Mouse (Mus musculus): Measurements from ENCODE around the gene Yaf2.
"Not testable (repeated sequence)": the region's sequence is repeated elsewhere in the genome, so short reads cannot be mapped to it uniquely, and the experiment has no call there.

The Yaf2 gene

DNA sequence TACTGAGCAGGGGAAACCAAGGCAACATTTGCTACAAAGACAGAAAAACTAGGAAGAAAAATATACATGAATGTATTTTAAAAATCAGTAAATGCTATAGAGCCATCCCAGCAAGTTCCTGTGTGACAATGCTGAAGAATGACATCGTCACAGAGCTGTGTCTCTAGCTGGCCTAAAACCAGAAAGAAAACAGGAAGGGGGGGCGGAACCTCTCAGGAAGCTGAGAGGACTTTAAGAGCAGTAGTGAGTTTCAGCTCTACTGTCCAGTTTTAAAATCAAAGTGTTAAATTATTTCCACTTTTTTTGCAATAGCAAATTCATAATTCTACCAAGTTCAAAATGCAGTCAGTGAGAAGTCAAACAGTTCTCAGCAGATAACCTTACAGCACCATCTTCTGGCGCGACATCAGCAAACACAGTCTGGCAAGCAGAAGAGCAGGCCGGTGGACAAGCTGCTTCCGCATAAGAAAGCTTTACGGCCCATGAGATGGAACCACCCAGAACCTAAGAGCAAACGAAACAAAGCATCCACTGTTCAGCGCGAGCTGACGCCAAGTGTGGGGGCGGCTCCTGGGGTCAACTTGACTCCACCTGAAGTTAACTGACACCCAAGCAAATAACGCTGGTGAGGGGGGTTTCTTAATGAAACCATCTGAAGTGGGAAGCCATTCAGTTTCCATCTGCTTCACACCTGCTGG is 85.0 kb downstream of the Yaf2 start:
- no peak for DNase-seq

DNA sequence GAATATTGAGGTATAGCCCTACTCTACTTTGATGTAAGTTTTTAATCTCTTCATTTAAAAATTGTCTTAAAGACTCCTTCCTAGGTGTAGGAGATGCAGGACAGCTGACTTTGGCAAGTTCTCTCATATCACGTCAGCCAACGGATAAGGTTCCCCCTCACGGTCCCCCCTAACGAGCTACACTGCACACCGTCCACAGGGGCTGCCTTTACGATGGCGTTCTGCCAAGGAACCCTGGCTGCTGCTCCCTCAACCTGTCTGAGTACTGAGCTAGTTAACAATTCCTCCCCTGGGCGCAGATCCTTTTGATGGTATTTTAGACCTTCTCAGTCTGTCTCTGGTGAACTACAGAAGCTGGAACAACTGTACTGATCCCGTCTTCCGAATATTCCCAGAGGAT is 93.5 kb downstream of the Yaf2 start:
- DNase-seq: no peak

DNA sequence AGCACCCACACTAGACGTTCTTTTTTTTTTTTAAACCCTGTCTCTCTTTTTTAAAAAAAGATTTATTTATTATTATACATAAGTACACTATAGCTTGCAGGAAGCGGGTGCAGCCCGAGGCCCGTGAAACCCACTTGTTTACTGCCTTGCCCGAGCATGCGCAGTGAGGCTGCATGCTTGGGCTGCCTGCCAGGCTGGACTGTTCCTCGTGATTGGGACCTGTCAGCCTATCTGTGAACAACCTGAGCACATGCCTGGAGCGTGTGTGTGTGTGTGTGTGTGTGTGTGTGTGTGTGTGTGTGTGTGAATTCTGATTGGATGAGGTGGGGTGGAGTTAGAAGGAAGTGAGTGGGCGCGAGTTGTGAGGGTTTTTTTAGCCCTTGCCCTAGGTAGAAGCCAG is 100.3 kb downstream of the Yaf2 start:
- not testable (repeated sequence) for DNase-seq
